Mouse (Mus musculus) heart, postnatal 4 days (tissue): Measurements from ENCODE around the gene Prepl. TPM values are rescaled to one million over a fixed set of nuclear protein-coding genes. Genes with fewer than 3 reads are reported as not detected.

Experiments used
- DNase-seq: peaks from one replicate; pipeline ENCODE4 v3.0.0; 2021
- total RNA-seq, 2 experiments: library from RNA; stranded (reverse); gene quantifications; 2 replicates each; pipeline ENCODE4 v1.2.3; 2021

The Prepl gene
- total RNA-seq, 2 experiments from 2014 or later: 117 to 118 TPM

- no peak for DNase-seq
Observed at GRCm38 (mm10) chr17:85070658-85071057, 19.4 kb downstream of the Prepl start.

- DNase-seq: no peak
Observed at GRCm38 (mm10) chr17:85067331-85067730, 22.7 kb downstream of the Prepl start.

GRCm38 (mm10) chr17:85063560-85063959 lies 26.5 kb downstream of the Prepl start:
- DNase-seq: no peak

GRCm38 (mm10) chr17:85059136-85059535 lies 30.9 kb downstream of the Prepl start:
- DNase-seq: no peak

GRCm38 (mm10) chr17:85058276-85058675 lies 31.8 kb downstream of the Prepl start:
- DNase-seq: no peak

GRCm38 (mm10) chr17:85048379-85048778 lies 41.7 kb downstream of the Prepl start:
- no peak for DNase-seq

- DNase-seq: no peak
Observed at GRCm38 (mm10) chr17:85045160-85045559, 44.9 kb downstream of the Prepl start.

GRCm38 (mm10) chr17:85044466-85044865 lies 45.6 kb downstream of the Prepl start:
- DNase-seq: no peak

GRCm38 (mm10) chr17:85043404-85043816 lies 46.6 kb downstream of the Prepl start:
- DNase-seq: no peak

- DNase-seq: no peak
Observed at GRCm38 (mm10) chr17:85042419-85042818, 47.6 kb downstream of the Prepl start.

GRCm38 (mm10) chr17:85040913-85041312 lies 49.1 kb downstream of the Prepl start:
- DNase-seq: no peak

GRCm38 (mm10) chr17:85038761-85039160 lies 51.3 kb downstream of the Prepl start:
- DNase-seq: no peak

- no peak for DNase-seq
Observed at GRCm38 (mm10) chr17:85038311-85038710, 51.7 kb downstream of the Prepl start.

GRCm38 (mm10) chr17:85037855-85038254 lies 52.2 kb downstream of the Prepl start:
- DNase-seq: no peak

GRCm38 (mm10) chr17:85034068-85034467 lies 56.0 kb downstream of the Prepl start:
- DNase-seq: no peak

GRCm38 (mm10) chr17:85033087-85033486 lies 57.0 kb downstream of the Prepl start:
- no peak for DNase-seq

GRCm38 (mm10) chr17:85030651-85031050 lies 59.4 kb downstream of the Prepl start:
- no peak for DNase-seq

- DNase-seq: no peak
Observed at GRCm38 (mm10) chr17:85028797-85029196, 61.2 kb downstream of the Prepl start.

- no peak for DNase-seq
Observed at GRCm38 (mm10) chr17:85028093-85028739, 61.8 kb downstream of the Prepl start, which contains the start of gene Slc3a1. TSS of gene Slc3a1 (plus strand) at chr17:85028376.

- no peak for DNase-seq
Observed at GRCm38 (mm10) chr17:85027247-85027646, 62.8 kb downstream of the Prepl start.

GRCm38 (mm10) chr17:85026436-85026835 lies 63.6 kb downstream of the Prepl start:
- no peak for DNase-seq

GRCm38 (mm10) chr17:85025151-85025550 lies 64.9 kb downstream of the Prepl start:
- no peak for DNase-seq

- DNase-seq: no peak
Observed at GRCm38 (mm10) chr17:85024237-85024636, 65.8 kb downstream of the Prepl start.

- DNase-seq: peak; percentile 65
Observed at GRCm38 (mm10) chr17:85023247-85024167, 66.5 kb downstream of the Prepl start.
